Mouse (Mus musculus) cerebellum, postnatal 14 days (tissue): ENCODE measurements around the gene Pctp.

Source experiments
- DNase-seq, 2 experiments: peaks; one replicate each; pipeline ENCODE4 v3.0.0; 2021; ENCODE audit warnings: mixed read lengths in 2 of 2

The Pctp gene

GRCm38 (mm10) chr11:90002231-90002986, at the start of gene Pctp:
TSS of gene Pctp (minus strand) at chr11:90002894.
- DNase-seq = peak; percentile 82 to 85

- no peak for DNase-seq
Observed at GRCm38 (mm10) chr11:90050016-90050415, 47.3 kb upstream of the Pctp start.

GRCm38 (mm10) chr11:90047271-90047670, 44.6 kb upstream of the Pctp start:
- DNase-seq = no peak

GRCm38 (mm10) chr11:90046211-90046610, 43.5 kb upstream of the Pctp start:
- no peak for DNase-seq

- DNase-seq = no peak
Observed at GRCm38 (mm10) chr11:90044459-90044858, 41.8 kb upstream of the Pctp start.

GRCm38 (mm10) chr11:90038022-90038421, 35.3 kb upstream of the Pctp start:
- peak; percentile 15 to 28 for DNase-seq

GRCm38 (mm10) chr11:90036416-90036815, 33.7 kb upstream of the Pctp start:
- no peak for DNase-seq

- DNase-seq = no peak
Observed at GRCm38 (mm10) chr11:90035532-90035931, 32.8 kb upstream of the Pctp start.

- DNase-seq = no peak
Observed at GRCm38 (mm10) chr11:90034646-90035045, 32.0 kb upstream of the Pctp start.

GRCm38 (mm10) chr11:90033442-90033841, 30.7 kb upstream of the Pctp start:
- DNase-seq = no peak

GRCm38 (mm10) chr11:90032807-90033206, 30.1 kb upstream of the Pctp start:
- no peak for DNase-seq

- no peak for DNase-seq
Observed at GRCm38 (mm10) chr11:90031076-90031475, 28.4 kb upstream of the Pctp start.

GRCm38 (mm10) chr11:90030557-90030956, 27.9 kb upstream of the Pctp start:
- DNase-seq = peak; percentile 16 to 28

- DNase-seq = no peak
Observed at GRCm38 (mm10) chr11:90029841-90030398, 27.2 kb upstream of the Pctp start, which contains the start of gene Tmem100. TSS of gene Tmem100 (plus strand) at chr11:90030348.

- DNase-seq = peak; percentile 53 to 73
Observed at GRCm38 (mm10) chr11:90029354-90029753, 26.7 kb upstream of the Pctp start.

GRCm38 (mm10) chr11:90028746-90029145, 26.1 kb upstream of the Pctp start:
- no peak for DNase-seq

- DNase-seq = no peak
Observed at GRCm38 (mm10) chr11:90027216-90027615, 24.5 kb upstream of the Pctp start.

GRCm38 (mm10) chr11:90026802-90027174, 24.1 kb upstream of the Pctp start:
- no peak for DNase-seq

- no peak for DNase-seq
Observed at GRCm38 (mm10) chr11:90025891-90026801, 23.5 kb upstream of the Pctp start.

- DNase-seq = peak; percentile 71 to 74
Observed at GRCm38 (mm10) chr11:90019161-90019560, 16.5 kb upstream of the Pctp start.

- no peak for DNase-seq
Observed at GRCm38 (mm10) chr11:90015281-90015680, 12.6 kb upstream of the Pctp start.

- DNase-seq = no peak
Observed at GRCm38 (mm10) chr11:90013657-90014056, 11.0 kb upstream of the Pctp start.

- no peak for DNase-seq
Observed at GRCm38 (mm10) chr11:90007791-90008531, 5.3 kb upstream of the Pctp start.
